Mouse (Mus musculus) frontal cortex, postnatal 14 days (tissue): ENCODE data around the gene Grk3.

Experiments
- DNase-seq, 2 experiments: peaks; one replicate each; pipeline ENCODE4 v3.0.0; 2022; ENCODE audit warnings: low spot score in 2 of 2

Grk3 gene

GRCm38 (mm10) chr5:112870729-112871128, 144.9 kb downstream of the Grk3 start:
- DNase-seq, result peak in 1 of 2 experiments; percentile 79

- no peak for DNase-seq
These were observed 147.0 kb downstream of the Grk3 start for GRCm38 (mm10) chr5:112868620-112869019.

- no peak for DNase-seq
These were observed 150.7 kb downstream of the Grk3 start for GRCm38 (mm10) chr5:112864719-112865367.
